Mouse (Mus musculus): ENCODE results near the gene Phactr4.

DNA sequence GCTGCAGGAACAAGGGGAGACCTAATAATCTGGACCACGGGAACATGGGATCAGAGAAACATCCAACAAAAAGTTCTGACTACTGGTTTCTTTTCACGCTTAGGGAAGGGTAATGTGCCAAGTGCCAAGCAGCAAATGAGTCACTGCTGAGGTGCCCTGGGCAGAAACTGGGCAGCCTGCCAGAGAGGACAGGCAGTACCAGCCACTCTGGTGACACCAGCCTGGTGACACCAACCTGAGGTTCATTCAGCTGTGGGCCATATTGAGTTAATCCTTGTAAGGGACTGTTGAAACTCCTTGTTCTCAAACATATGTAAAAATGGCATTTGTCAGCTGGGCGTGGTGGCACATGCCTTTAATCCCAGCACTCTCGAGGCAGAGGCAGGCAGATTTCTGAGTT is 67.7 kb downstream of the Phactr4 start:
- no peak for TF ChIP-seq CTCF (IDR thresholded peaks at IDR 0.05; ENCODE audit: low read depth)
- TF ChIP-seq EP300 (optimal IDR thresholded peaks at IDR 0.05) = peak; percentile 57

Data from stomach, postnatal 0 days (tissue).